Mouse (Mus musculus) lung, adult 2 months (tissue): ENCODE measurements around the gene Tmem45b.
"Not testable (repeated sequence)": the region's sequence is repeated elsewhere in the genome, so short reads cannot be mapped to it uniquely, and the experiment has no call there.

Source experiments
- CTCF ChIP-seq: fragments of 200-500 bp; IDR thresholded peaks from 2 replicates; pipeline ENCODE4 v1.5.1; 2011; ENCODE audit warnings: mild to moderate bottlenecking, low read length, control low read depth; ENCODE audit not compliant: insufficient read depth
- POLR2A ChIP-seq: fragments of 200-500 bp; IDR thresholded peaks from 2 replicates; pipeline ENCODE4 v1.6.1; 2011; ENCODE audit warnings: low read depth, mild to moderate bottlenecking, control low read depth, low read length, borderline replicate concordance; ENCODE audit errors: extremely low read depth

GRCm38 (mm10) chr9:31501221-31501620 is 37.0 kb upstream of the Tmem45b start:
- not testable (repeated sequence) for TF ChIP-seq CTCF, POLR2A
